Mouse (Mus musculus): ENCODE results near the gene Oas1g.
"Not testable (repeated sequence)": the region's sequence is repeated elsewhere in the genome, so short reads cannot be mapped to it uniquely, and the experiment has no call there.

The Oas1g gene

GRCm38 (mm10) chr5:120888294-120888815 is 942 bp upstream of the Oas1g start:
- DNase-seq: not testable (repeated sequence)

GRCm38 (mm10) chr5:120887831-120888230 is 418 bp upstream of the Oas1g start:
- DNase-seq: no peak

- DNase-seq: not testable (repeated sequence)
Measured at GRCm38 (mm10) chr5:120881681-120882080, 5.7 kb downstream of the Oas1g start.

GRCm38 (mm10) chr5:120878803-120879202 is 8.6 kb downstream of the Oas1g start:
- not testable (repeated sequence) for DNase-seq

- not testable (repeated sequence) for DNase-seq
Measured at GRCm38 (mm10) chr5:120877407-120877806, 10.0 kb downstream of the Oas1g start.

GRCm38 (mm10) chr5:120876839-120877238 is 10.6 kb downstream of the Oas1g start:
- not testable (repeated sequence) for DNase-seq

GRCm38 (mm10) chr5:120871469-120871868 is 15.9 kb downstream of the Oas1g start:
- DNase-seq: no peak

GRCm38 (mm10) chr5:120870782-120871181 is 16.6 kb downstream of the Oas1g start:
- no peak for DNase-seq

- DNase-seq: no peak
Measured at GRCm38 (mm10) chr5:120870081-120870480, 17.3 kb downstream of the Oas1g start.

- no peak for DNase-seq
Measured at GRCm38 (mm10) chr5:120869436-120870015, 17.9 kb downstream of the Oas1g start.

GRCm38 (mm10) chr5:120865336-120865860 is 22.0 kb downstream of the Oas1g start:
- DNase-seq: no peak

- DNase-seq: no peak
Measured at GRCm38 (mm10) chr5:120861121-120861520, 26.3 kb downstream of the Oas1g start, which contains the start of gene Oas1h. Gene Oas1h (plus strand): TSS chr5:120861421.

- no peak for DNase-seq
Measured at GRCm38 (mm10) chr5:120859241-120859640, 28.2 kb downstream of the Oas1g start.

GRCm38 (mm10) chr5:120849601-120850136 is 37.7 kb downstream of the Oas1g start:
- DNase-seq: no peak

- DNase-seq: no peak
Measured at GRCm38 (mm10) chr5:120847067-120847466, 40.3 kb downstream of the Oas1g start, which contains the start of gene Oas1f. Gene Oas1f (plus strand): TSS chr5:120847367.

GRCm38 (mm10) chr5:120844713-120845112 is 42.7 kb downstream of the Oas1g start:
- no peak for DNase-seq

- no peak for DNase-seq
Measured at GRCm38 (mm10) chr5:120836731-120837585, 50.5 kb downstream of the Oas1g start.

- no peak for DNase-seq
Measured at GRCm38 (mm10) chr5:120833335-120834280, 53.8 kb downstream of the Oas1g start.

GRCm38 (mm10) chr5:120831031-120831430 is 56.4 kb downstream of the Oas1g start:
- no peak for DNase-seq

All from right cerebral cortex, postnatal 25 days (tissue).